In the genomic region with DNA sequence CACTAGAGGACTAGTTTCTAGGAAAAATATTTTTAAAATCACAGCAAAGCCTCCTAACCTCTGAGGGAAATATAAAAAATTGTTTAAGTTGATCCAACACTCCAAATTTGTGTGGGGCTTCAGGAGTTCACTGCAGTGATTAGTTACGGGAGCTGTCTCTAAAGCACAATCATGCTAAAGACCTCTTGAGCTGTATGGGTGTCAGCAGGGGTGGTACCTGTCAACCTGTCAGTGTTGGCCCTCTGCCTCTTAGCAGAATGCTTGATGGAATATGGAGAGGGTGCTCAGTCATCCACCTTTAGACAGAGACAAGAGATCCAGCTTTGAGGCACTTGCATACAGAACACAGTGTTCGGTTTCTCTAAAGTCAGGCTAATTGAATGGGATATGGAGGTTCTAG, we compare ENCODE assay signal across 9 mouse cellular contexts.
DNase-seq lines count a peak whose midpoint lies in the region; ATAC-seq and TF ChIP-seq lines count a peak whose summit lies in the region.
"Had no signal": no experiment of that assay in that cellular context is flagged by ENCODE, and none has a peak within 500 bp of the region (broad histone marks: within the 10 kb centered on the region; RNA-seq: fewer than 3 reads in every experiment).

No protein-coding gene starts in this region.

- TF ChIP-seq POLR2A in bone marrow macrophage, adult 2 months (IDR thresholded peaks at IDR 0.05; ENCODE audit: borderline replicate concordance, low read depth, low read length), result no peak

- peak; percentile 31 for DNase-seq in hindbrain, postnatal 0 days (ENCODE audit: low spot score)
- DNase-seq in cerebellum, adult 18-20 months, result peak; percentile 67 to 72
- no peak for DNase-seq in gastrocnemius, postnatal 14 days
- no peak for DNase-seq in retina, postnatal 1 day

- no peak for TF ChIP-seq CTCF in hindbrain, postnatal 0 days (IDR thresholded peaks at IDR 0.05; ENCODE audit: low read depth)
- TF ChIP-seq CTCF in bone marrow macrophage, adult 2 months (IDR thresholded peaks at IDR 0.05; ENCODE audit: low read depth, low read length), result no peak

- 58% methylated on average over 2 of the region's 2 CpGs for WGBS in hindbrain, postnatal 0 days
- 80% methylated on average over 2 of the region's 2 CpGs for WGBS in hindbrain, embryonic 12.5 days
- WGBS in limb, embryonic 15.5 days, result 67% methylated on average over 2 of the region's 2 CpGs

- intact Hi-C loops in gastrocnemius, postnatal 14 days (cut with DNase I; ENCODE audit: low total_unique reads), result no loop called here

- H3K4me1 ChIP-seq in hindbrain, postnatal 0 days (ENCODE audit: insufficient read depth, low read length), result peaks cover 32% of the 10 kb centered on the region
- peaks cover 17% of the 10 kb centered on the region for H3K4me1 ChIP-seq in hindbrain, embryonic 12.5 days
- H3K4me1 ChIP-seq in bone marrow macrophage, adult 2 months (ENCODE audit: control insufficient read depth, insufficient read depth, low read length), result peaks cover 33% of the 10 kb centered on the region
- H3K4me1 ChIP-seq in limb, embryonic 15.5 days, result peaks cover 15% of the 10 kb centered on the region

- H3K9me3 ChIP-seq in hindbrain, postnatal 0 days (ENCODE audit: low read length), result no peaks in the 10 kb centered on the region
- no peaks in the 10 kb centered on the region for H3K9me3 ChIP-seq in hindbrain, embryonic 12.5 days (replicated peaks)
- H3K9me3 ChIP-seq in limb, embryonic 15.5 days, result no peaks in the 10 kb centered on the region
- H3K9me3 ChIP-seq: limb, embryonic 13.5 days; neural tube, embryonic 12.5 days had no signal

- no peak overlapping the region for H3K9ac ChIP-seq in hindbrain, postnatal 0 days (replicated peaks; ENCODE audit: low read length)
- no peak overlapping the region for H3K9ac ChIP-seq in hindbrain, embryonic 12.5 days
- no peak overlapping the region for H3K9ac ChIP-seq in limb, embryonic 15.5 days
- H3K9ac ChIP-seq: limb, embryonic 13.5 days; neural tube, embryonic 12.5 days had no signal

- 0 out of 2 replicates have a peak overlapping the region, but pooled peaks have one; percentile 21 for H3K4me2 ChIP-seq in hindbrain, postnatal 0 days (ENCODE audit: low read depth, low read length)
- H3K4me2 ChIP-seq in hindbrain, embryonic 12.5 days (replicated peaks), result no peak overlapping the region
- no peak overlapping the region for H3K4me2 ChIP-seq in limb, embryonic 15.5 days
- H3K4me2 ChIP-seq: limb, embryonic 13.5 days had no signal

- no peak overlapping the region for H3K4me3 ChIP-seq in hindbrain, postnatal 0 days (ENCODE audit: low read length)
- H3K4me3 ChIP-seq in hindbrain, embryonic 12.5 days, result no peak overlapping the region
- no peak overlapping the region for H3K4me3 ChIP-seq in bone marrow macrophage, adult 2 months (ENCODE audit: insufficient read depth, low read length)
- H3K4me3 ChIP-seq in limb, embryonic 15.5 days, result no peak overlapping the region
- H3K4me3 ChIP-seq: limb, embryonic 13.5 days; neural tube, embryonic 12.5 days had no signal

- H3K27ac ChIP-seq in hindbrain, postnatal 0 days, result peak overlapping the region; percentile 36; the same call in 1 of the 2 replicates
- no peak overlapping the region for H3K27ac ChIP-seq in hindbrain, embryonic 12.5 days
- peak overlapping the region; percentile 34 for H3K27ac ChIP-seq in bone marrow macrophage, adult 2 months (ENCODE audit: insufficient read depth, low read depth, low read length)
- H3K27ac ChIP-seq in limb, embryonic 15.5 days, result peak overlapping the region; percentile 51; the same call in 1 of the 2 replicates
- H3K27ac ChIP-seq: neural tube, embryonic 12.5 days had no signal

- H3K36me3 ChIP-seq in hindbrain, postnatal 0 days (ENCODE audit: insufficient read depth, low read length), result no peaks in the 10 kb centered on the region
- H3K36me3 ChIP-seq in hindbrain, embryonic 12.5 days, result no peaks in the 10 kb centered on the region
- H3K36me3 ChIP-seq in limb, embryonic 15.5 days, result no peaks in the 10 kb centered on the region
- H3K36me3 ChIP-seq: limb, embryonic 13.5 days; neural tube, embryonic 12.5 days had no signal

- H3K27me3 ChIP-seq in hindbrain, postnatal 0 days (ENCODE audit: insufficient read depth, low read length), result no peaks in the 10 kb centered on the region
- H3K27me3 ChIP-seq in hindbrain, embryonic 12.5 days, result no peaks in the 10 kb centered on the region
- no peaks in the 10 kb centered on the region for H3K27me3 ChIP-seq in limb, embryonic 15.5 days
- H3K27me3 ChIP-seq: limb, embryonic 13.5 days; neural tube, embryonic 12.5 days had no signal

- peak; percentile 44; the same call in 1 of the 2 replicates for ATAC-seq in hindbrain, postnatal 0 days
- ATAC-seq in hindbrain, embryonic 12.5 days (ENCODE audit: low FRiP score), result no peak
- no peak for ATAC-seq in limb, embryonic 15.5 days (ENCODE audit: insufficient number of reproducible peaks, low FRiP score, low TSS enrichment, low read depth)

Comparison
In these comparisons a context has a peak if more than half of its experiments do, and no peak if none do; other contexts are left out.
1. DNase-seq: peak in hindbrain, postnatal 0 days (single experiment) and cerebellum, adult 18-20 months (2 of 2); none in gastrocnemius, postnatal 14 days (single experiment) and retina, postnatal 1 day (single experiment).